Mouse (Mus musculus) embryo, embryonic 10 days (tissue): Measurements from ENCODE around the gene Gng12.
"Not testable (repeated sequence)": the region's sequence is repeated elsewhere in the genome, so short reads cannot be mapped to it uniquely, and the experiment has no call there.

Source experiments
- DNase-seq: peaks from one replicate; pipeline ENCODE4 v3.0.0-alpha.2; 2015; ENCODE audit warnings: low spot score

Gene Gng12

DNA sequence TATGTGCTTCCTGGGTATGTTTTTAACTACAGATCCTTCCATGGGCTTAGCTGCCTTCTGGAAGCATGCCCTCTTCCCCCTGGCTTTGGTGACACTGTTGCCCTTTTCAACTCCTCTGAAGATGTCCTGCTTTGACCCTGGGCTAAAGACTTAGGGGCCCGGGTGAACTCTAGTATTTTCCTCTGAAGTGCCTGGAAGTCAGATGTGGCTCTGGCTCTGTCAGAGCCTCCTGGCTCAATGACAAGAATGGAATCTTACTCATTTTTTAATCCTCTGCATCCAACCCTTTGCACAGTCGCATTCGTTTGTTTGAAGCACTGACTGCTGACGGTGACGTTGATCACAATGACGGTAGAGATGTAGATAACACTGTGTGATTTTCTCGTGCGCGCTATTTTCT is 96.0 kb downstream of the Gng12 start:
- DNase-seq = no peak

DNA sequence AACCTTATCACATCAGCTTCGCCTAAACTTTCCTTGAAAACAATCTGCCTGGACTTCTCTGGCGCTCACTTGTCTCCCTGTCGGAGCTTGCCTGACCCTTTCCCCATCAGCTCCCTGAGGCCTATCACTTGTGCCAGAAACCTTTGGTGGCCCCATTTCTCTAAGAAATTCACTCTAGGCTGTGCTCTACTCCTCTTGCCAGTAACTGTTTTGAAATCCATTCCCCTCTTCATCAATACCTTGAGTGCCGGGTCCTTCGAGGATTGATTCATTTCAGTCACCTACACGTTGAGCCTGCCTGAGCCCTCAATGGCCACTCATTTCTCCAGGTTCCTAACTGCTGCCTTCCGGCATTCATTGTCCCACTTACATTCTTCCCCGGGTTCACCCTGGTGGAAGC is 96.6 kb downstream of the Gng12 start:
- no peak for DNase-seq

DNA sequence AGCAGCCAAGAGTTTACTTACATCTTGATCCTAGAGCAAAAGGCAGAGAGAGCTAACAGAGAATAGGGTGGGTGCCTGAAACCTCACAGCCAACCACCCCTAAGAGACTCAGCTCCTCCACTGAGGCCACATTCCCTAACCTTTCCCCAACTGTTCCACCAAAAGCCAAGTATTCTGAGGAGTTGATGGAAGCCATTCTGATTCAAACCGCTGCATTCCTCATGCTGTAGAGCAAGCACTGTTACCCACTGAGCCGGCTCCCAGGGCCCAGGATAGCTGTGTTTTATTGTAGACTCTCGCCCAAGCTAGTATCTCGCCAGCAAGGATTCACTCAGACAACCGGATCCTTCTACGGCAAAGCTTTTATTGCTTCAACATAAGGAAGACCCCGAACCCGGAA is 98.8 kb downstream of the Gng12 start:
- DNase-seq = no peak

DNA sequence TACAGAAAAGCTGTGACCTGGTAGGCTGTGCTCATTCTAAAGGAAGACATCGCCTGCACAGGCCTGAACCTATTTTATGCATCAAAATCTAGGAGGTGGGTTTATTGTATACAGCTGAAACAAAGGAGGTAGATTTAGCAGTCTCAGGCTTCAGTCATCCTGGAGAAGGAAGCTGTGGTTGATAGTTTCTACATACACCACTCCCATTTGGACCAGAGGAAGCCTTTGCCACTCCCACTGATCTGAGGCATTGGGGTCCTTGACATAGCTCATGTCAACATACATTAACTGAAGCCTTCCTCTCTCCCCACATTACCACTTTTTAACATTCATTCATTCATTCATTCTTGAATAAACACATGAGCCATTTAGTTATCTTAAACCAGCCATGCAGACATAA is 99.6 kb downstream of the Gng12 start:
- no peak for DNase-seq

DNA sequence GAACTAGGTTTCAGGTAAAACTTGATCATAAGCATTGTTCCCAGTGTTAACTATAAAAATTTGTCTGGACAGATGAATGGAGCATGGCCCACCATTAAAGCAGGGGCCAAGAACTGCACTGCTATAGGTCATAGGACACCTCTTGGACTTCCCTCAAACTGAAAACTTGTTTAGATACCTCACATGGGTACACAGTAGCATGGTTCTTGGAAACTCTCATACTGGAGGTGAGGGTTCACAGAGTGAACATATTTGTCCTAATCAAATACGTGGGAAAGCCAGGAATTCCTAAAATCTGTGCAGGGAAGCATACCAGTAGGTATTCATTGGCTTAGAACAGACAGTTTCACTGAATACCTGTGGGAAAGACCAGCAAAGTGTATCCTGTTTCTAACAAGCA is 100.1 kb downstream of the Gng12 start:
- DNase-seq = no peak

DNA sequence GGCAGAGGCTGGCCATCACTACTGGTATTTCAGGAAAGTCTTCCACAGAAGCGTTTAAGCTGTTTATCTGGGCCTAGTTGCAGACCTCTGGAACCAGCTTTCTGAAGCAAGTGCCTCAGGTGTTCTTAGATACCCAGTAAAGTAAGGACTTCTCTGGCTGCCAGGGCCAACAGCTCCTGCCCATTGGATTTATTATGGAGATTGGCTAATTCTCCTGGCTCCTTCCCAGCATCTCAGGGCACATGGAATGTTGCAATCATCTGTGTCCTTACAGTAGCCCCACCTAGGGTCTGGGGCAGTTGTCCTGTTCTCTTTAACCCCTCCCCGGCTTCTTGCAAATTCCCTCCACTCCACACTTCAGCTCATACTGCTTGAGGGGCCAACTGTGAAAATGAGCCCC is 102.4 kb downstream of the Gng12 start:
- DNase-seq = no peak

DNA sequence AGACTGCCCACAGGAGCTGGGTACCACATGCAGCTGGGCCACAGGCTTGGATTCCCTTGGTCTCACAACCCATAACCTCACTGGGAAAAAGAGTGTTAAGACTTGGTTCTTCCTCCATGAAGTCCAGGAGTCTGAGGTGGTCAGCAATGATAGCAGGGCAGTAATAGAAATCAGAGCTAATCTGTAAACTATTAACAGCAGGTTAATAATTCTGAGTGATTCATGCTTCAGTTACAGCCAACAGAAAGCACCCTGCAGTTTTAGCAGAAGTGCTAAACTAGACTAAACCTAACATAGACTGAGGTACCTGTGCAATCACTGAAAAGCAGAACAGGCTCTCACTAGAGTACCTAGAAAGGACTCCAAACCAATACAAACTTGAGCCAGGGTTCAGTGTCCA is 103.6 kb downstream of the Gng12 start:
- no peak for DNase-seq

DNA sequence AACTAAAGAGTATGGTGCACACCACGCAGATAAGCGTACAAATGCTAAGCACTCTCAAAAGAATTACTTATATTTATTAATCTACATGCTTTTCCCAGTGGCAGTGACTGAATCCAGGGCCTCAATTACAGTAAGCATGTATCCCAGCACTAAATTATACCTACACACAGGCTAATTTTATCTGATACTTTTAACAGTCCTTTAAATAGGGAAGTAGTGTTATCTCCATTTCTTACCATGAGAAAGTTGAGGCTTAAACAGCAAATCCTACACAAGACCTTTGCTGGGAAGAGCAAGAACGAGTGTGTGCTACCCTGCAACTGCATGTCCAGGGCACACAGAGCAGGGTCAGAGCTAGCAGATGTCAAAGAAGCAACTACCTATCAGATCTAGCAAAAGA is 113.7 kb downstream of the Gng12 start:
- no peak for DNase-seq

DNA sequence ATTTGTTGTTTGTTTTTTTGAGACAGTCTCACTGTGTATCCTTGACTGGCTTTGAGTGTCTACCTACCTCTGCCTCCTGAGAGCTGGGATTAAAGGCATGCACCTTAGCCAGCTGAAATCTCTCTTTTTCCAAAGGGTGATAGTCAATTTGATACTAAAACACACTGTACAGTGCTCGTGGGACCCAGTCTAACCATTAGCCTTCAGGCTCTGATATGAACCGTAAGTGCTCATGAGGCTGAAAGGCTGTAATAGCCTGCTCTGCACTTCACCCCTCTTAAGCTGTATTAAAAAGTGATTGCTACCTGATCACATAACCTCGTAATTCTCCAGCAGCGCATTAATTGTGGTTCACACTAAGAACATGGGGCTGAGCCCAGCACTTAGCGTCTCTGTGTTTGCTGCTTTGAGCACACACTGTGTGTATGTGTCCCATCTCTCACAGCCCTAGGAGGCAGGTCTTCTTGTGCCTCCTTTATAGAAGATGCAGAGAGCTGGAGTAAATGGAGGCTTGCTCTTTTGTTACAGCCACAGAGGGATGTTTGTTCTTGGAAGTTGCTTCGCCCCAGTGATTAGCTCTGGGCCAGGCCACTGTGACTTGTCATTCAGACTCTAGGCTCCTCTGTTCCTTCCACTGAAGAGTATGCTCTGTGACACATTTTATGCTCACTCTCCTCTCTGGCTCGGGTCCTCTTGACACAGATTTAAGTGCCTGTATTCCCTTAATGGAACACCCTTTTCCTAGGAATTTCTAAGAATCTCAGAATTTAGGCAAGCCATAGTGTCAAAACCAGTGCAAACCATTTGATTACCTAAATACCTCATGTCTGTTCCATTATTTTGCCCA is 114.4 kb downstream of the Gng12 start:
- no peak for DNase-seq

DNA sequence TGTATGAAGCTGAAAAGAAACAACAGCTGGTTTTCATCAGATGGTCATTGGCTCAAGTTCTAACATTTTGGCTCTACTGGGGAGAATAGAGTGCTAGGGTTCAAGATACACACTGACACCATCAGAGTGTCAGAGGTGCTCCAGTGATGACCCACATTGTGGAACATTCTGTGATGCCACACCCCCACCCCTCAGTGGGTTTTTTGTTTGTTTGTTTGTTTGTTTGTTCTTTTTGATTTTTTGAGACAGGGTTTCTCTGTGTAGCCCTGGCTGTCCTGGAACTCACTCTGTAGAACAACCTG is 115.0 kb downstream of the Gng12 start:
- DNase-seq = no peak

DNA sequence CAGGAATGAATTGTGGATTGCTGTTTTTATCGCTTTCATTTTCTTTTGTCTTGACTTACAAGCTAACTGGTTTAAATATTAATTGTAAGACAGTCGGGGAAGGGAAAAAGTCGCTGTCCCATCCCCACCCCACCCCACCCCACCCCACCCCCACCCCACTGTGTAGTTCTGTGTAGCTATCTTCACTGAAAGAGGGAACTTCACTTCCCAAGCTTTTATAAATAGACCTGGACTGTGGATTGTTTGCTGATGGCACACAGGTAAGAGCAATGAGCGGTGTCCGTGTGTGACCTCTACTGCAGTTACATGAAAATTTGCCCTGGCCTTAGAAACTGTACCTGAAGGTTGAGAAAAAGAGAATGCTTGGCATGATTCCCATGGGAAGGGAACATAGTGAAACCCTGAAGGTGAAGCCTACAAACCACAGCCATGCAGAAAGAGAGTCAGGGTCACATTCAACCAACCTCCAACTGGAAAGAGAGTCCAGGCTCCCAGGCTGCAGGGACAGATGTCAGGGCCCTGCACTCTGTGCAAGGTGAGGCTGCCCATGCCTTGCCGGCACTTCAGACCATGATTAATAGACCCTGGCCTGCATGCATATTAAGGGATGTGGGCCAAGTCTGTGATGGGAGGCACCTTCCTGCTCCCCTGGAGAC is 117.2 kb downstream of the Gng12 start:
- no peak for DNase-seq

DNA sequence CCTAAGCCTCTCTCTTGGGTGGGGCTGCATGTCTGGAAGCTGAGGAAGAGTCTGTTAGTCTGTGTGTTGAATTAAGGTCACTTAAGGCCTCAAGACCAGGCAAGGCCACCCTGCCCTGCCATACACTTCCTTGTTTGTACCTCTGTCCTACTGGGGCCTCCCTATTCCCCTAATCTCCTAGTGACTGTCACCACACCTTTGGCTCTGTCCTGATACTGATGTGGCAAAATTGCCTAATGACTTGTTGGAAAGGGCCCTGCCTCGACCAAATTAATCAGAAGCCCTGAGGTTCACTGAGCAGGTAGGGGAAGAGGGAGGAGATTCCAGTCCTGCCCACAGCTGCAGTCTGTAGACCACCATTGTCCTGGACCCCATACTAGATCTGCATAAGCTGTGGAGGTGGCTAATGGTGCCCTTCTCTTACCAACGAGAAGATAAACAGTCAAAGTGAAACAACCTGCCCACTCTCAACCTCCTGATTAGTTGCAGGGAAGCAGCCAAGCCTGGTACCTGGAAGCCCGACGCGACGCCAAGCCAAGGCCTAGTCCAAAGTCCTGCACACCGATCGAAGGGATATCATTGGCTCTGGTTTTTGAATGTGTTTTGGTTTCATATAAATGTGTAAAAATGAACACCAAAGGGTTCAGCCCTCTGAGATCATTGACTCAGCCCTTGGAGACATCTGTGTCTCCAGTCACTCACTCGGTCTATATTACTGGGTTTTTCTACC is 117.9 kb downstream of the Gng12 start:
- no peak for DNase-seq

DNA sequence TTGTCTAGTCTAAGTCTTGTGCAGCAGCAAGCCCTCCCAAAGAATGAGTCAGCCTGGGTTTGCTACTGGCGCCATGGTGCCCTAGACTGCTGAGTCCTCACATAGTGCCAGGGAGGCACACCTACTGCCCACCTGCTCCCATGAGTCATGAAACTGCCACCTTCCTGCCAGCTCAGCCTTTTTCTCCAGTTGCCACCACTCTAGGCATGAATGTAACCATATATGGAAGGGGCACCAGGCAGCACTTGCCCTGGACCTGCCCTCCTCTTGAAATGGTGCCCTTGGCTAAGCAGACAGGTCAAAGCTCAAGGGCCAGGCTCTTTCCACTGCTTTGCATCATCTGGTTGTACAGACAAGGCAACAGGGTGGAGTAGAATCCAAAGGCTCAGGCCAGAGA is 118.5 kb downstream of the Gng12 start:
- DNase-seq = no peak

DNA sequence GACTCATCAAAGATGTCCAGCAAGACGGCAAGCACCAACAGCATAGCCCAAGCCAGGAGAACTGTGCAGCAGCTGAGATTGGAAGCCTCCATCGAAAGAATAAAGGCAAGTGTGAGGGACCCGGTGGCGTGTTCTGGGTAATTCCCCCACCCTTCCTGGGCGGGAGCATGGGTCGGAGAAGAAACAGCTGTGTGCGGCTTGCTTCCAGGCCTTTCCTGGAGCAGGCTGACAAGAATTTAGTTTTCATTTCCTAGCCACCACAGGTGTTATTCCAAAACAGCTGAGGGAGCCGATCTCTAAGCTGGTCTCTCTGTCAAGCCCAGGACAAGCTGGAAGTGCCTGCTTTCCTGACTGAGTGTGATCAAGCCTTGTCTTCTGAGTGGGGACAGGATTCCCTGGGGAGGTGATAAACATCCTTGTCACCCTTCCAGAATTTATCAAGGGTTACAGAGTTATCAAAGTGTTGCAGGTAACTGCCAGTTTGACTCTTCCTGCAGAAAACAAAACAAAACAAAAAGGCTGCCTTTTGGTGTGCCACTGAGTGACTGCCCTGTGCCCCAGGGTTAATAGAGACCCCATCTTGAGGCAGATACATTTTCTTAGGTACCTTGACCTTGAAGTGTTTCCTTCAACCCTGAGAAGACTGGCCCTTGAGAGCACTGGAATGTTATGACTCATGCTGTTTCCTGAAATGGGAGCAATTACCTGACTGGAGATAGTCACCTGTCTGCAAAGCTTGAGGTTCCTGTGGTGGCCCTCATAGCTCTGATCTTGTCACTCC is 119.7 kb downstream of the Gng12 start:
- DNase-seq = no peak

DNA sequence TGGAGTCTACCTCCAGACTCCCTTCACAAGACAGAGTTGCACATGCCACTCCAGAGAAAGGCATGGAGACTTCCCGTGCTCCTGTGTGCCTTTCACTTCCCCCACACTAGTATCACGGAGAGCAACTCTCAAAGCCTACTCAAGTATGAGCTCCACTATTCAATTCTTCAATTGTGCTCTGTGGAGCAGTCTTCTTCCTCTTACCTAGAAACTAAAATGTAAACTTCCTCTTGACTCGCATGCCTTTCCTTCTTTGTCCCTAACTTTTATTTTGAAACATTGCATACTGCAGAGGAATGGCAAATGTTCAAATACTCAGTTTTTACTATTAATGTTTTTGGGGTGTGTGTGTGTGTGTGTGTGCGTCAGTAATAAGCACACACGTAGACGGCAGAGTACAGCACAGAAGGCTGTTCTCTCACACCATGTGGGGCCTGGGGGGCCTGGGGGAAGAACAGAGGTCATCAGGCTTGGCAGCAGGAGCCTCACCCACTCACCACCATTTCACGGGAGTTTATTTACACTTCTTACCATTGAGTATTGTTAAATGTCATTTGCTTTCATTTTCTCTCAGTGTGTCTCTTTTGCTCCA is 120.4 kb downstream of the Gng12 start:
- DNase-seq = no peak

DNA sequence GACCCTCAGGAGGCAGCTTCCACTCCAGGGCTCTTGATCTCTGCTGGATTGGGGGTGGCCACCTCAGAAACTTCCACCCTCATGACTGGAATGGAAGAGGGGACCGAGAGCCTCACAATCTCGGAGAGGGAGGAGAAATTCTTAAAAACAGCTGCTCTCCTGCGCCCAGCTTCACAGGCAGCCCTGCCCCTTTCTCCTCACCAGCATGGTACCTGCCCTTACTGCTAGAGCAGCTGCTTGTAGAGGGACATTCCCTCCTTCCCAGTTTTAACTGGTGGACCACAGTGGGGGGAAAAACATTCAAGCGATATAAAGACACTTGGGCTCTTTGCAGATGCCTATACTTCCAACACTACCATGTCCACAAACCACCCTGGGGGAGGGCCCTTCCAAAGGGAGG is 122.2 kb downstream of the Gng12 start:
- no peak for DNase-seq

DNA sequence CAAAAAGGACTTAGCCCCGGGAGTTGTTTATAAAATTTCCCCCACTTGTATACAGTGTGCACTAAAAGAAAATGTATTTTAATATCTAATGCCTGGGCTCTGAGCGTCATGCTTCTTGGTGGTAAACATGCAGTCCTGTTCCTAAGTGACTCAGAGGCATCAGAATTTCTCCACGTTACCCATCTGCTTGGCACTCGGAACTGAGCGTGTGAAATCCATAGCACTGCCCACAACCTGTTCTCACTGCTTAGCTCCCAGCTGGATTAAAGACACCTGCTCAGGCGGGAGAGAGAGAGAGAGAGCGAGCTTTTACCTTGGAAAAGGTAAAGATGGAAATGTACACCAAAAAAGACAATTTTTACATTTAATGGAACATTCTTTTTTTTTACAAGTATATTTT is 122.8 kb downstream of the Gng12 start:
- not testable (repeated sequence) for DNase-seq

DNA sequence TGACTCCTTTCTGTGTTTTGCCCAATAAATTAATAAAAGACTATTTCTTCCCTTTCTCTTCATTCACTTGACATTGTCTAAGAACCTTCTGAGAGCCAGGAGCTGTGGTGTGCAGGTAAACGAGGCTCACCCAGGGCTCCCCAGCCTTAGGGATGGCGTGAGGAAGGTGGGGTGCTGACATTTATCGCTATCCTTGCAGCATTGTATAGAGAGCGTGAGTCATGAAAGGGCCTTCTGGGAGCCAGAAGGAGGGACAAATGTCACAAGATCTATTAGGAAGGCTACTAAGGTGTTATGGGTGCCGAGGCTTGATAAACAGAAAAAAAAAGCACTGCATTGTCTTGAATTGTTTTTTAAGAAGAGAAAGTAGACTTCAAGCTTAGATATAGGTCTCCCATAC is 125.1 kb downstream of the Gng12 start:
- DNase-seq = no peak

DNA sequence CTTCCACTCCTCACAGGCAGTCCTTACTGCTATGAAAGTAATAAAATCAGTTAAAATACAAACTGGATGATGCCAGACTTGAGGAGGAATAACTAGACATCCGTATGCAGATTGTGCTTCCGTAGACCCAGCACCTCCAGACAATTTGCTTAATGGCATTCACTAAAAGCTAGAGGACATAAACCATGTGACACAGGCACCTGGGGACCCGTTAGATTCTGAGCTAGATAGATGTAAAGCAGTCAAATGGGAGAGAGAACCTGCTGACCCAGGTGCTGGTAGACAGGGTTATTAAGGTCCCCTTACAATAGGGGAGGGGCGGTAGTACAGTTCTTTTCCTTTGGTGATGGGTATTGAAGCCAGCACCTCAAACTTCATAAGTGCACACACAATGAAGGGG is 127.5 kb downstream of the Gng12 start:
- DNase-seq = no peak

DNA sequence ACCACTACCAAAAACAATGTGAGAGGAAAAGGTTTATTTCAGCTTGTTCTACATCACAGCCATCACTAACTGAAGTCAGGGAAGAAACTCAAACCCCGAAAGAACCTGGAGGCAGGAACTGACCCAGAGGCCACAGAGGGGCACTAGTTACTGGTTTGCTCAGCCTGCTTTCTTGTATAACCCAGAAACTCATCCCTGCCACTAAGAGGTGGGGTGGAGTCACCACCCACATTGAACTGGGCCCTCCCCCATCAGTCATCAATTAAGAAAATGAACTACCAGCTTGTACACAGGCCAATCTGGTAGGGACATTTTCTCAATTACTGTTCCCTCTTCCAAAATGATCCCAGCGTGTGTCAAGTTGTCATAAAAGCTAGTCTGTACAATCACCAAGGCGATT is 130.5 kb downstream of the Gng12 start:
- DNase-seq = no peak

DNA sequence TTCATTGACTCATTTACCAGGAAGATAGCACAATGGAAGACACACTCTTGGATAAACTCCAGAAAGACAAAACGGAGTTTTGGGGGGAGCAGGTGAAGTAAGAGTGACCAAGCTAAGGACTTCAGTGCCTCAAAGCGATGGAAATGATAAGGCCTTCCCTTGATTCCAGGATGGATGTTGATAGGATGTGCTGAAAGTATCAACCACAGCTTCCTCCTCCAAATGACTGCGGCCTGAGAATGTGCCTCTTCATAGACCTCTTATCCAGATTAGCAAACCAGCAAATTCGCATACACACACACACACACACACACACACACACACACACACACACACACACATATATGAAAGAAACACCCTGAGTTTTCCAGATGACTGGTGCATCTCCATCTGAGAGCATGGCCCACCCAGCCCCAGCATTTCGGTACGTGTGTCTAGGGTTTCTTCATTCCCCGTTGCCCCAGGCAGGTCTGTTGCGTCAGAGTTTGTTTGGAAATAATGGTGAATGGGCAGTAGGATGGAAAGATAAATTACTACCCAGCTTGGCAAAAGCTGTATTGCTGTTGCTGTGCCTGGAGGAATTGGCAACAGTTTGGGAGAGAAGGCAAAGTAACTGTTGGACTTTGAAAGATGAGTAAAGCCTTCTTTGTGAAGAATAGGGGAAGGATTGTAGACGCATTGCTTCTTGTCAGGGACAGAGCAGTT is 131.4 kb downstream of the Gng12 start:
- DNase-seq = no peak
